Mouse (Mus musculus): ENCODE data around the gene Gm4353. TPM values are rescaled to one million over a fixed set of nuclear protein-coding genes. Genes with fewer than 3 reads are reported as not detected.

Gene Gm4353
- polyA plus RNA-seq, 1 experiment from 2014 or later: 0.66 TPM

GRCm38 (mm10) chr7:116038024-116038423, 46.4 kb downstream of the Gm4353 start:
- DNase-seq (ENCODE audit: low spot score, missing footprints) (peak; percentile 96), ATAC-seq (ENCODE audit: low FRiP score) (no peak)

GRCm38 (mm10) chr7:116036591-116037555, 47.6 kb downstream of the Gm4353 start:
- Histone ChIP-seq H3K36me3 (ENCODE audit: control insufficient read depth, insufficient read depth, low read length) (no peaks in the 10 kb centered on the region), H3K4me1 (ENCODE audit: control insufficient read depth, insufficient read depth, low read length) (peaks cover 19% of the 10 kb centered on the region), H3K4me2 (no peak overlapping the region), H3K27me3 (ENCODE audit: control insufficient read depth, insufficient read depth, low read length) (peaks cover 50% of the 10 kb centered on the region), H3K4me3 (ENCODE audit: low read depth, low read length) (no peak overlapping the region), H3K9me3 (ENCODE audit: control insufficient read depth, low read length) (no peaks in the 10 kb centered on the region), H3K27ac (ENCODE audit: low read depth, low read length) (no peak overlapping the region), H3K9ac (ENCODE audit: low read length) (no peak overlapping the region)
- WGBS: 12% methylated on average over 18 of the region's 18 CpGs
- ATAC-seq (ENCODE audit: low FRiP score): no peak
- peak; percentile 92 for DNase-seq (ENCODE audit: low spot score, missing footprints)

More at GRCm38 (mm10) chr7:116038024-116038423, 46.4 kb downstream of the Gm4353 start:
- Histone ChIP-seq H3K4me1 (ENCODE audit: control insufficient read depth, insufficient read depth, low read length) (peaks cover 19% of the 10 kb centered on the region), H3K9me3 (ENCODE audit: control insufficient read depth, low read length) (no peaks in the 10 kb centered on the region), H3K4me3 (ENCODE audit: low read depth, low read length) (peak overlapping the region; percentile 2; the same call in 1 of the 2 replicates), H3K4me2 (peak overlapping the region; percentile 92), H3K36me3 (ENCODE audit: control insufficient read depth, insufficient read depth, low read length) (no peaks in the 10 kb centered on the region), H3K27ac (ENCODE audit: low read depth, low read length) (no peak overlapping the region), H3K27me3 (ENCODE audit: control insufficient read depth, insufficient read depth, low read length) (peaks cover 50% of the 10 kb centered on the region), H3K9ac (ENCODE audit: low read length) (peak overlapping the region; percentile 26; the same call in 1 of the 2 replicates)
- under 1% methylated on average over 13 of the region's 13 CpGs for WGBS

- 29% methylated on average over 4 of the region's 4 CpGs for WGBS
- no peak overlapping the region for H3K4me3 ChIP-seq (ENCODE audit: low read depth, low read length)
- H3K9me3 ChIP-seq (ENCODE audit: control insufficient read depth, low read length): no peaks in the 10 kb centered on the region
- DNase-seq (ENCODE audit: low spot score, missing footprints) (peak; percentile 83), ATAC-seq (ENCODE audit: low FRiP score) (no peak)
- H3K27me3 ChIP-seq (ENCODE audit: control insufficient read depth, insufficient read depth, low read length): peaks cover 46% of the 10 kb centered on the region
- peaks cover 26% of the 10 kb centered on the region for H3K4me1 ChIP-seq (ENCODE audit: control insufficient read depth, insufficient read depth, low read length)
- H3K9ac ChIP-seq (ENCODE audit: low read length): no peak overlapping the region
- H3K36me3 ChIP-seq (ENCODE audit: control insufficient read depth, insufficient read depth, low read length): no peaks in the 10 kb centered on the region
- H3K4me2 ChIP-seq: no peak overlapping the region
- H3K27ac ChIP-seq (ENCODE audit: low read depth, low read length): no peak overlapping the region
Measured at GRCm38 (mm10) chr7:116035504-116035903, 48.9 kb downstream of the Gm4353 start.

GRCm38 (mm10) chr7:116034282-116034758, 50.1 kb downstream of the Gm4353 start:
- Histone ChIP-seq H3K9me3 (ENCODE audit: control insufficient read depth, low read length) (no peaks in the 10 kb centered on the region), H3K4me1 (ENCODE audit: control insufficient read depth, insufficient read depth, low read length) (peaks cover 34% of the 10 kb centered on the region), H3K27me3 (ENCODE audit: control insufficient read depth, insufficient read depth, low read length) (peaks cover 45% of the 10 kb centered on the region), H3K27ac (ENCODE audit: low read depth, low read length) (peak overlapping the region; percentile 74), H3K36me3 (ENCODE audit: control insufficient read depth, insufficient read depth, low read length) (no peaks in the 10 kb centered on the region), H3K4me3 (ENCODE audit: low read depth, low read length) (peak overlapping the region; percentile 69), H3K4me2 (peak overlapping the region; percentile 76), H3K9ac (ENCODE audit: low read length) (peak overlapping the region; percentile 81)
- DNase-seq (ENCODE audit: low spot score, missing footprints) (peak; percentile 97), ATAC-seq (ENCODE audit: low FRiP score) (peak; percentile 73)
- under 1% methylated on average over 25 of the region's 25 CpGs for WGBS

- Histone ChIP-seq H3K27ac (ENCODE audit: low read depth, low read length) (peak overlapping the region; percentile 74), H3K36me3 (ENCODE audit: control insufficient read depth, insufficient read depth, low read length) (no peaks in the 10 kb centered on the region), H3K9ac (ENCODE audit: low read length) (peak overlapping the region; percentile 81), H3K4me3 (ENCODE audit: low read depth, low read length) (peak overlapping the region; percentile 69), H3K4me1 (ENCODE audit: control insufficient read depth, insufficient read depth, low read length) (peaks cover 30% of the 10 kb centered on the region), H3K9me3 (ENCODE audit: control insufficient read depth, low read length) (no peaks in the 10 kb centered on the region), H3K4me2 (peak overlapping the region; percentile 76), H3K27me3 (ENCODE audit: control insufficient read depth, insufficient read depth, low read length) (peaks cover 38% of the 10 kb centered on the region)
- under 1% methylated on average over 54 of the region's 54 CpGs for WGBS
- peak; percentile 51 for ATAC-seq (ENCODE audit: low FRiP score)
- peak; percentile 98 for DNase-seq (ENCODE audit: low spot score, missing footprints)
Measured at GRCm38 (mm10) chr7:116033371-116034241, 50.8 kb downstream of the Gm4353 start.

Other genes with a start within 250 kb of the Gm4353 start
- gene Sox6, start 45.8 kb downstream of the Gm4353 start, polyA plus RNA-seq (2014; fragmentation: Nextera tagmentation; extraction: Ambion mirVana): 40.1 and 42.7 TPM in 2 replicates
- gene 1110004F10Rik, start 45.2 kb downstream of the Gm4353 start, polyA plus RNA-seq (2014; fragmentation: Nextera tagmentation; extraction: Ambion mirVana): 395 and 418 TPM in 2 replicates
- 10.4 and 10.5 TPM in 2 replicates for gene Plekha7, start 223.7 kb upstream of the Gm4353 start, polyA plus RNA-seq (2014; fragmentation: Nextera tagmentation; extraction: Ambion mirVana)
- 765 and 766 TPM in 2 replicates for gene Rps13, start 249.6 kb upstream of the Gm4353 start, polyA plus RNA-seq (2014; fragmentation: Nextera tagmentation; extraction: Ambion mirVana)